ENCODE assay signal across 9 mouse cellular contexts in genomic region chr3:119958799-119959467, GRCm38 (mm10).
DNase-seq lines count a peak whose midpoint lies in the region; ATAC-seq lines count a peak whose summit lies in the region.
"Had no signal": no experiment of that assay in that cellular context is flagged by ENCODE, and none has a peak within 500 bp of the region (broad histone marks: within the 10 kb centered on the region; RNA-seq: fewer than 3 reads in every experiment).

No protein-coding gene starts in this region.

- no peaks in the 10 kb centered on the region for H3K9me3 ChIP-seq in hindbrain, embryonic 10.5 days
- H3K9me3 ChIP-seq in hindbrain, embryonic 16.5 days (ENCODE audit: control insufficient read depth, low read length): no peaks in the 10 kb centered on the region
- no peaks in the 10 kb centered on the region for H3K9me3 ChIP-seq in forebrain, embryonic 16.5 days (ENCODE audit: control insufficient read depth, low read length)
- H3K9me3 ChIP-seq: stomach, embryonic 15.5 days had no signal

- peak overlapping the region; percentile 17 for H3K27ac ChIP-seq in hindbrain, embryonic 10.5 days
- H3K27ac ChIP-seq in hindbrain, embryonic 16.5 days (ENCODE audit: low read depth, low read length): no peak overlapping the region
- no peak overlapping the region for H3K27ac ChIP-seq in forebrain, embryonic 16.5 days (ENCODE audit: low read length)
- H3K27ac ChIP-seq: stomach, embryonic 15.5 days had no signal

- H3K36me3 ChIP-seq in hindbrain, embryonic 10.5 days: no peaks in the 10 kb centered on the region
- no peaks in the 10 kb centered on the region for H3K36me3 ChIP-seq in hindbrain, embryonic 16.5 days (ENCODE audit: control insufficient read depth, insufficient read depth, low read length)
- no peaks in the 10 kb centered on the region for H3K36me3 ChIP-seq in forebrain, embryonic 16.5 days (ENCODE audit: control insufficient read depth, insufficient read depth)
- H3K36me3 ChIP-seq: stomach, embryonic 15.5 days had no signal

- H3K4me1 ChIP-seq in hindbrain, embryonic 10.5 days (replicated peaks): peaks cover 15% of the 10 kb centered on the region
- H3K4me1 ChIP-seq in hindbrain, embryonic 16.5 days (ENCODE audit: control insufficient read depth, insufficient read depth, low read depth, low read length): no peaks in the 10 kb centered on the region
- H3K4me1 ChIP-seq in forebrain, embryonic 16.5 days (replicated peaks; ENCODE audit: control insufficient read depth, insufficient read depth, low read length): peaks cover 25% of the 10 kb centered on the region
- H3K4me1 ChIP-seq: stomach, embryonic 15.5 days had no signal

- peak; percentile 17 for DNase-seq in hindbrain, embryonic 10.5 days (ENCODE audit: low spot score)
- DNase-seq in embryo, embryonic 10.5 days (ENCODE audit: low spot score): peak; percentile 65
- DNase-seq in mesoderm, embryonic 11.5 days (ENCODE audit: low read depth, low spot score): peak; percentile 66
- DNase-seq in urinary bladder, postnatal 4 days (ENCODE audit: low spot score in 2 of 2): no peak
- no peak for DNase-seq in urinary bladder, postnatal 25 days (ENCODE audit: low spot score)
- DNase-seq in right cerebral cortex, postnatal 14 days: no peak

- no peak overlapping the region for H3K4me3 ChIP-seq in hindbrain, embryonic 10.5 days
- no peak overlapping the region for H3K4me3 ChIP-seq in hindbrain, embryonic 16.5 days (ENCODE audit: low read length)
- H3K4me3 ChIP-seq in forebrain, embryonic 16.5 days (replicated peaks; ENCODE audit: low read length): no peak overlapping the region
- H3K4me3 ChIP-seq: stomach, embryonic 15.5 days had no signal

- no peak overlapping the region for H3K9ac ChIP-seq in hindbrain, embryonic 16.5 days (ENCODE audit: low read depth, low read length)
- H3K9ac ChIP-seq in forebrain, embryonic 16.5 days (replicated peaks; ENCODE audit: low read depth, low read length): no peak overlapping the region
- H3K9ac ChIP-seq: stomach, embryonic 15.5 days had no signal

- H3K4me2 ChIP-seq in hindbrain, embryonic 16.5 days (ENCODE audit: low read length): no peak overlapping the region
- H3K4me2 ChIP-seq in forebrain, embryonic 16.5 days (ENCODE audit: low read length): no peak overlapping the region
- H3K4me2 ChIP-seq: stomach, embryonic 15.5 days had no signal

- ATAC-seq in hindbrain, embryonic 16.5 days: no peak
- ATAC-seq in forebrain, embryonic 16.5 days: peak; percentile 54

- WGBS in hindbrain, embryonic 10.5 days: 14% methylated on average over 5 of the region's 5 CpGs
- 17% methylated on average over 5 of the region's 5 CpGs for WGBS in hindbrain, embryonic 16.5 days
- 7% methylated on average over 5 of the region's 5 CpGs for WGBS in forebrain, embryonic 16.5 days

- no peaks in the 10 kb centered on the region for H3K27me3 ChIP-seq in hindbrain, embryonic 10.5 days (ENCODE audit: insufficient read depth, poor library complexity, severe bottlenecking)
- no peaks in the 10 kb centered on the region for H3K27me3 ChIP-seq in hindbrain, embryonic 16.5 days (replicated peaks; ENCODE audit: control insufficient read depth, insufficient read depth, low read length)
- H3K27me3 ChIP-seq in forebrain, embryonic 16.5 days (replicated peaks; ENCODE audit: control insufficient read depth, insufficient read depth, low read length): no peaks in the 10 kb centered on the region
- H3K27me3 ChIP-seq: stomach, embryonic 15.5 days had no signal

Comparison
In these comparisons a context has a peak if more than half of its experiments do, and no peak if none do; other contexts are left out.
1. DNase-seq: peak in hindbrain, embryonic 10.5 days (single experiment), embryo, embryonic 10.5 days (single experiment) and mesoderm, embryonic 11.5 days (single experiment); none in urinary bladder, postnatal 4 days (0 of 2), urinary bladder, postnatal 25 days (single experiment) and right cerebral cortex, postnatal 14 days (single experiment).